Mouse (Mus musculus): Measurements from ENCODE around the gene Foxp2. TPM values are rescaled to one million over a fixed set of nuclear protein-coding genes. Genes with fewer than 3 reads are reported as not detected.

Gene Foxp2
- total and polyA plus RNA-seq, 2 experiments from 2014 or later, result 2.5 to 7.6 TPM

DNA sequence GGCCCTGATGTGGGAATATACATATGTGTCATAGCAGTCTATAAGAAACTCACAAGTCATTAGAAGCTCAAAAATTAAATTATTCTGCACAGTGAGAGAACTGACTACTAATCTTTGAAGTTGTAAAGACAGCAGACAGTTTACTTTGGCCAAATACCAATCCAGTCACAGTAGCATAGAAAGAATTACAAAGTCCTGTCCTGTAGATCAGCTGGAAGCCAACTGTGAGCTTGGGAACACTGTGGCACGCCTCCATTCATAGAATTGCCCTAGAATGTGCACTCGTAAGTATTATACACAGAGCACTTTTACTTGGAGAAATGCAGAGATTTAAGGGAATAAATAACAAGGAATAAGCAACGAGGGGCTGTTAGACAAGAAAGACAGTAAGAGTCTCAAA lies 472.5 kb downstream of the Foxp2 start:
- no peaks in the 10 kb centered on the region for H3K4me1 ChIP-seq (ENCODE audit: control insufficient read depth, insufficient read depth)
- H3K4me3 ChIP-seq (ENCODE audit: low read depth, low read length), result no peak overlapping the region
- no peak overlapping the region for H3K4me2 ChIP-seq (ENCODE audit: low read depth, low read length)
- H3K9ac ChIP-seq (replicated peaks; ENCODE audit: low read depth, low read length), result no peak overlapping the region
- ATAC-seq (ENCODE audit: insufficient read depth, low read depth) (no peak), DNase-seq (ENCODE audit: low spot score) (no peak)
- no peaks in the 10 kb centered on the region for H3K27me3 ChIP-seq (ENCODE audit: control insufficient read depth, insufficient read depth, low read length)
- WGBS, result 76% methylated on average over 3 of the region's 3 CpGs
- H3K9me3 ChIP-seq (replicated peaks; ENCODE audit: control insufficient read depth, low read length), result no peaks in the 10 kb centered on the region
- TF ChIP-seq CTCF (IDR thresholded peaks at IDR 0.05; ENCODE audit: low read depth) (no peak), EP300 (IDR thresholded peaks at IDR 0.05; ENCODE audit: low read depth) (no peak)
- no peak overlapping the region for H3K27ac ChIP-seq (ENCODE audit: low read depth)
- no peaks in the 10 kb centered on the region for H3K36me3 ChIP-seq (replicated peaks; ENCODE audit: control insufficient read depth, insufficient read depth, low read length)

DNA sequence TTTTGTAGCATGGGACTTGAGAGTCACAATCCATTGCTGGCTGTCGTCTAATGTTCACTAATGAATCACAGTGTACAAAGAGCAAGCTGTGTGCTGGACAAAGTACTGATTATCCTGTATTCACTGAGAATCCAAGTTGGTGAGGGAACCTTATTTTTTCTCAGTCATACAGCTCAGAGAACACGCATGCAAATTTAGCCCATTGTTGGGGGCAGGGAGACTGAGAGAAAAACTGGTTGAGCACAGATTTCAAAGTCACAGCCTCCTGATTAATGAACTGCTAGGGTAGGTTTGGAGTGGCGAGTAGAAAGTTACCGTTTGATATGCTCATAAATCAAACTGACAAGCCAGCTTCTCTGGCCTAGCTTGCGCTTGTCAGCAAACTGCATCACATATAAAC lies 477.1 kb downstream of the Foxp2 start:
- Histone ChIP-seq H3K27me3 (ENCODE audit: control insufficient read depth, insufficient read depth, low read length) (no peaks in the 10 kb centered on the region), H3K27ac (ENCODE audit: low read depth) (no peak overlapping the region), H3K36me3 (replicated peaks; ENCODE audit: control insufficient read depth, insufficient read depth, low read length) (no peaks in the 10 kb centered on the region), H3K9ac (replicated peaks; ENCODE audit: low read depth, low read length) (no peak overlapping the region), H3K4me2 (ENCODE audit: low read depth, low read length) (no peak overlapping the region), H3K9me3 (replicated peaks; ENCODE audit: control insufficient read depth, low read length) (no peaks in the 10 kb centered on the region), H3K4me1 (ENCODE audit: control insufficient read depth, insufficient read depth) (no peaks in the 10 kb centered on the region), H3K4me3 (ENCODE audit: low read depth, low read length) (no peak overlapping the region)
- no peak for TF ChIP-seq CTCF (IDR thresholded peaks at IDR 0.05; ENCODE audit: low read depth)
- no peak for TF ChIP-seq EP300 (IDR thresholded peaks at IDR 0.05; ENCODE audit: low read depth)
- ATAC-seq (ENCODE audit: insufficient read depth, low read depth) (no peak), DNase-seq (ENCODE audit: low spot score) (no peak)
- 70% methylated on average over 5 of the region's 5 CpGs for WGBS

DNA sequence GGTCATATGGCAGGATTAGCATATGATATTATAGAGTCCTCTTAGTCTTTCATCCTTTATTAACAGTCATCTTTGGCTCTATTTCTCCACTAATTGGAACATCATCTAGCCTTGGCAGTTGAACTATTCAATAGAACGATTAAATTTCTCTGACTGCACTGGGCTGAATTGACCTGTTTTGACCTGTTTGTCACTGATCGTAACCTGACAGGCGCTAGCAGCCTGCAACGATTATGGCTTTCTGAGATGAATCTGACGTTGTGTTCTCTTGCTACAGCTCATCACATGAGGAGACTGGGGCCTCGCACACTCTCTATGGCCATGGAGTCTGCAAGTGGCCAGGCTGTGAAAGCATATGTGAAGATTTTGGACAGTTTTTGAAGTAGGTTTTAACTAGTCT lies 495.3 kb downstream of the Foxp2 start:
- ATAC-seq (ENCODE audit: insufficient read depth, low read depth) (no peak), DNase-seq (ENCODE audit: low spot score) (no peak)
- Histone ChIP-seq H3K4me1 (ENCODE audit: control insufficient read depth, insufficient read depth) (no peaks in the 10 kb centered on the region), H3K9ac (replicated peaks; ENCODE audit: low read depth, low read length) (no peak overlapping the region), H3K36me3 (replicated peaks; ENCODE audit: control insufficient read depth, insufficient read depth, low read length) (no peaks in the 10 kb centered on the region), H3K4me2 (ENCODE audit: low read depth, low read length) (no peak overlapping the region), H3K4me3 (ENCODE audit: low read depth, low read length) (no peak overlapping the region), H3K27ac (ENCODE audit: low read depth) (no peak overlapping the region), H3K9me3 (replicated peaks; ENCODE audit: control insufficient read depth, low read length) (no peaks in the 10 kb centered on the region), H3K27me3 (ENCODE audit: control insufficient read depth, insufficient read depth, low read length) (no peaks in the 10 kb centered on the region)
- no peak for TF ChIP-seq EP300 (IDR thresholded peaks at IDR 0.05; ENCODE audit: low read depth)
- TF ChIP-seq CTCF (IDR thresholded peaks at IDR 0.05; ENCODE audit: low read depth), result no peak
- WGBS, result 80% methylated on average over 6 of the region's 6 CpGs

DNA sequence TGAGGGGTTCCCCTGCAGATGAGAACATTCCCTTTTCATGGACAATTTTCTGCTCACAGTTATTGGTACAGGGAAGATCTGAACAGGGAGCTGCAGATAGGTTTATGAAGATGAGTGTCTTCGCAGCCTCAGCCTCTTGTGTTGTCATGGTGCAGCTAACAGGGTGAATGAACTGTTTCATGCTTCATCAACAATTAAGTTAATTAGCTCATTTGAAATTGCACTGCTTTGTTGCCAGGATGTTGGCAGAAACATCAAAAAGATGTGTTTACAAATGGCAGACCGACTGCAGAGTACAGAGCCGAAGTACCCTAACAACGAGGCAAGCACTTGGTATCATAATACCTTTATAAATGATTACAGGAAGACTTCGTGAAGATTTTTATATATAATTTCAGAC lies 496.3 kb downstream of the Foxp2 start:
- H3K4me1 ChIP-seq (ENCODE audit: control insufficient read depth, insufficient read depth), result no peaks in the 10 kb centered on the region
- H3K36me3 ChIP-seq (replicated peaks; ENCODE audit: control insufficient read depth, insufficient read depth, low read length), result no peaks in the 10 kb centered on the region
- H3K4me3 ChIP-seq (ENCODE audit: low read depth, low read length), result no peak overlapping the region
- H3K9ac ChIP-seq (replicated peaks; ENCODE audit: low read depth, low read length), result no peak overlapping the region
- no peaks in the 10 kb centered on the region for H3K27me3 ChIP-seq (ENCODE audit: control insufficient read depth, insufficient read depth, low read length)
- no peak overlapping the region for H3K4me2 ChIP-seq (ENCODE audit: low read depth, low read length)
- TF ChIP-seq EP300 (IDR thresholded peaks at IDR 0.05; ENCODE audit: low read depth) (no peak), CTCF (IDR thresholded peaks at IDR 0.05; ENCODE audit: low read depth) (no peak)
- WGBS, result 87% methylated on average over 5 of the region's 5 CpGs
- ATAC-seq (ENCODE audit: insufficient read depth, low read depth) (no peak), DNase-seq (ENCODE audit: low spot score) (no peak)
- no peak overlapping the region for H3K27ac ChIP-seq (ENCODE audit: low read depth)
- H3K9me3 ChIP-seq (replicated peaks; ENCODE audit: control insufficient read depth, low read length), result no peaks in the 10 kb centered on the region

DNA sequence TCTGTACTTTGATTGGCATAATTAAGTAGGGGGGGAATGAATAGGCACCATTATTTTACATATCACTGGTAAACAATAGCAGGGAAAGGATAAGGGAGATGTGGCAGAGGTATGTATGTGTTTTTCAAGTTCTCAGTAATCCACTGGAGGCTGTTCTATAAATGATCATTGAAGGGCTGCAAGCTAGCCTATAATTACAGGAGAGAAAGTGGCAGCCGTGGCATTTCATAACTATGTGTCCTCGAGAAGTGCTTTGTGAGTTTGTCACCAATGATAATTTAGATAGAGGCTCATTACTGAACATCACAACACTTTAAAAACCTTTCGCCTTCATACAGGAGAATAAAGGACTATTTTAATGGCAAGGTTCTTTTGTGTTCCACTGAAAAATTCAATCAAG lies 500.0 kb downstream of the Foxp2 start:
- Histone ChIP-seq H3K4me1 (ENCODE audit: control insufficient read depth, insufficient read depth) (no peaks in the 10 kb centered on the region), H3K9ac (replicated peaks; ENCODE audit: low read depth, low read length) (no peak overlapping the region), H3K4me2 (ENCODE audit: low read depth, low read length) (no peak overlapping the region), H3K27me3 (ENCODE audit: control insufficient read depth, insufficient read depth, low read length) (no peaks in the 10 kb centered on the region), H3K36me3 (replicated peaks; ENCODE audit: control insufficient read depth, insufficient read depth, low read length) (no peaks in the 10 kb centered on the region), H3K9me3 (replicated peaks; ENCODE audit: control insufficient read depth, low read length) (no peaks in the 10 kb centered on the region), H3K4me3 (ENCODE audit: low read depth, low read length) (no peak overlapping the region), H3K27ac (ENCODE audit: low read depth) (no peak overlapping the region)
- TF ChIP-seq EP300 (IDR thresholded peaks at IDR 0.05; ENCODE audit: low read depth) (no peak), CTCF (IDR thresholded peaks at IDR 0.05; ENCODE audit: low read depth) (no peak)
- no peak for DNase-seq (ENCODE audit: low spot score)
- WGBS, result 53% methylated on average over 3 of the region's 3 CpGs
- no peak for ATAC-seq (ENCODE audit: insufficient read depth, low read depth)

DNA sequence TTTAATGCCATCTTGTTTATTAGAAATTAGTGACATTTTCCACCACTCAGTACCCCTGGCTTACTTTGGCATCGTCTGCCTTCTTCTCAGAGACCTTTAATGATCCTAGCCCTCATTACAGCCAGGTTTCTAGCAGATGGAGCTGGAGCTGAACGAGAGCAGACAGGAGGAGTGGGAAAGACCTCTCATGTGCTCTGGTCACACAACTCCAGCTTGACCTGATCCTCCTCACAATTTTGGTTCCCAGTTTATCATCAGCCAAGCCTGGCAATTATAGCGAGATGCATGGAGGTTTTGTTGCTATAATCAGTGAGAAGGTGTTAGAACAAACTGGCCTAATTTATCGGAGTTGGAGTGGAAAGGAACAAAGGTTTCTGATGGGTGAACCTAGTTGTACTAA lies 500.9 kb downstream of the Foxp2 start:
- Histone ChIP-seq H3K36me3 (replicated peaks; ENCODE audit: control insufficient read depth, insufficient read depth, low read length) (no peaks in the 10 kb centered on the region), H3K27me3 (ENCODE audit: control insufficient read depth, insufficient read depth, low read length) (no peaks in the 10 kb centered on the region), H3K9me3 (replicated peaks; ENCODE audit: control insufficient read depth, low read length) (no peaks in the 10 kb centered on the region), H3K9ac (replicated peaks; ENCODE audit: low read depth, low read length) (no peak overlapping the region), H3K27ac (ENCODE audit: low read depth) (no peak overlapping the region), H3K4me2 (ENCODE audit: low read depth, low read length) (no peak overlapping the region), H3K4me1 (ENCODE audit: control insufficient read depth, insufficient read depth) (no peaks in the 10 kb centered on the region), H3K4me3 (ENCODE audit: low read depth, low read length) (no peak overlapping the region)
- TF ChIP-seq CTCF (IDR thresholded peaks at IDR 0.05; ENCODE audit: low read depth) (no peak), EP300 (IDR thresholded peaks at IDR 0.05; ENCODE audit: low read depth) (no peak)
- DNase-seq (ENCODE audit: low spot score) (no peak), ATAC-seq (ENCODE audit: insufficient read depth, low read depth) (no peak)
- WGBS, result 73% methylated on average over 4 of the region's 4 CpGs

All from heart, postnatal 0 days (tissue).